Mouse (Mus musculus) cortical plate, adult 2 months (tissue): ENCODE data around the gene Fgfr2. TPM values are rescaled to one million over a fixed set of nuclear protein-coding genes. Genes with fewer than 3 reads are reported as not detected.
"Not testable (repeated sequence)": the region's sequence is repeated elsewhere in the genome, so short reads cannot be mapped to it uniquely, and the experiment has no call there.

Source experiments
- H3K27ac ChIP-seq: fragments of 200-500 bp; 2 replicates; pipeline ENCODE4 v1.5.1; 2012; ENCODE audit warnings: low read length, control low read depth, inconsistent platforms; ENCODE audit not compliant: insufficient read depth
- H3K4me1 ChIP-seq: fragments of 200-500 bp; 2 replicates; pipeline ENCODE4 v1.6.1; 2011; ENCODE audit warnings: low read length; ENCODE audit not compliant: control insufficient read depth, insufficient read depth
- H3K4me3 ChIP-seq: fragments of 200-500 bp; 2 replicates; pipeline ENCODE4 v1.5.1; 2011; ENCODE audit warnings: mild to moderate bottlenecking, low read length, control low read depth; ENCODE audit not compliant: insufficient read depth
- CTCF ChIP-seq: fragments of 200-500 bp; IDR thresholded peaks from 2 replicates; pipeline ENCODE4 v1.5.1; 2011; ENCODE audit warnings: mild to moderate bottlenecking, control low read depth, low read length; ENCODE audit not compliant: insufficient read depth; ENCODE audit errors: extremely low read depth
- POLR2A ChIP-seq: fragments of 200-500 bp; IDR thresholded peaks from 2 replicates; pipeline ENCODE4 v1.6.1; 2011; ENCODE audit warnings: mild to moderate bottlenecking, low read length, control low read depth; ENCODE audit not compliant: insufficient read depth; ENCODE audit errors: extremely low read depth
- polyA plus RNA-seq: library from polyadenylated mRNA; depleted of rRNA; stranded (reverse); fragments of >200 nt; gene quantifications from 2 replicates; pipeline ENCODE4 v1.2.3, GENCODE M21; 2012

The Fgfr2 gene
- polyA plus RNA-seq, 1 experiment: 50.4 TPM

DNA sequence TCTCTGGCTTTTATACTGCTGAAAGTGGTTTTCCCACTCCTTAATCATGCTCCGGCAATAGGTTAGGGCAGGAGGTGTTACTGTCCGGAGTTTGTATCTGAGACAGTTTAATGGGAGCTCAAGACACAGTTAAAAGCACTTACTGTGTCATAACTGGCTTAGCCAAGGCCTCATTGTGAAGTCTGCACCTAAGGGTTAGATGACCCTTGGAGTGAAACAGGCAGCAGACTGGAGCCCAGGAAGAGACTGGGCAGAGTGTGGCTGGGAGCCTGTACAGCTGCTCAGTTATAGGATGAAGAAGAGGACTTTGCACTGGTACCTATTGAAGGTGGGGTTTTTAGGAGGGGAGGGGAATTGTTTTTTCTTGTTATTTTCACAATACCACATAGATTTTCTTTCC lies 1976.9 kb downstream of the Fgfr2 start, which contains the start of gene 4933402N03Rik:
TSS of gene 4933402N03Rik (minus strand) at position 101 of the 400 bp plus-strand sequence.
- Histone ChIP-seq H3K27ac (no peak within 1 kb of the TSS), H3K4me3 (no peak within 1 kb of the TSS), H3K4me1 (no peaks in the 10 kb centered on the region)
- TF ChIP-seq POLR2A: no peak
- no peak for TF ChIP-seq CTCF

DNA sequence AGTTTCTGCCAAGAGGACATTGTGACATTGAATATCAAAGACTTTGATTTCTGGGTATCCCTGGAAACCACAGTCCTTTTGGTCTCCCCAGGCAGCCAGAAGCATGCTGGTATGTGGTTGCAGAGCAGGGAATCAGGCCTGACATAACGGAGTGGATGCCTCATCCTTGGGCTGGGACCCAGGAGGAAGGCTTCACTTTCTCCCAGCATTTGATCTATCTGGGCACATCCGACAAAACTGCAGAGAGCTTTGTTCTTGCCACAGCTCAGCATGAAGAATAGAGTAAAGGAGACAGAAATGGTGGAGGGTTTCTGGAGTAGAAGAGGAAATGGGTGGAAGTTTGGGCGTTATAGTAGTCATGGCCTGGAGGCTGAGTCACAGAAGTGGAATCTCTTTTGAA lies 1990.0 kb downstream of the Fgfr2 start:
- TF ChIP-seq POLR2A: no peak
- TF ChIP-seq CTCF: no peak
- H3K27ac ChIP-seq: no peak overlapping the region
- H3K4me3 ChIP-seq: no peak overlapping the region
- H3K4me1 ChIP-seq: no peaks in the 10 kb centered on the region

DNA sequence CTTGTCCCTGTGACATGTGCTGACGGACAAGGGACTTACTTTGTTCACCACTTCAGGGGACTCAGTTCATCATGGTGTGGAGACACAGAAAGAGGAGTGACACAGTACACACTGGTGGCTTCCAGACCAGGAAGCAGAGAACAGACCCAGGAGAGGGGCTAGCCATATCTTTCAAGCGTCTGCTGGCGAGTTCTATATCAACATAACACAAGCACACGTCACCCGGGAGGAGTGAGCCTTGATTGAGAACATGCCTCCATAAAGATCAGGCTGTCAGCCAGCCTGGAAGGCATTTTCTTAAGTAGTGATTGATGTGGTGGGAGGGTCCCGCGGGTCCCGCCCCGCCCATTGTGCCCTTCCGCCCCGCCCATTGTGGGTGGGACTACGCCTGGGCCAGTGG lies 1993.1 kb downstream of the Fgfr2 start:
- H3K4me3 ChIP-seq: no peak overlapping the region
- no peaks in the 10 kb centered on the region for H3K4me1 ChIP-seq
- H3K27ac ChIP-seq: no peak overlapping the region
- no peak for TF ChIP-seq POLR2A
- no peak for TF ChIP-seq CTCF

DNA sequence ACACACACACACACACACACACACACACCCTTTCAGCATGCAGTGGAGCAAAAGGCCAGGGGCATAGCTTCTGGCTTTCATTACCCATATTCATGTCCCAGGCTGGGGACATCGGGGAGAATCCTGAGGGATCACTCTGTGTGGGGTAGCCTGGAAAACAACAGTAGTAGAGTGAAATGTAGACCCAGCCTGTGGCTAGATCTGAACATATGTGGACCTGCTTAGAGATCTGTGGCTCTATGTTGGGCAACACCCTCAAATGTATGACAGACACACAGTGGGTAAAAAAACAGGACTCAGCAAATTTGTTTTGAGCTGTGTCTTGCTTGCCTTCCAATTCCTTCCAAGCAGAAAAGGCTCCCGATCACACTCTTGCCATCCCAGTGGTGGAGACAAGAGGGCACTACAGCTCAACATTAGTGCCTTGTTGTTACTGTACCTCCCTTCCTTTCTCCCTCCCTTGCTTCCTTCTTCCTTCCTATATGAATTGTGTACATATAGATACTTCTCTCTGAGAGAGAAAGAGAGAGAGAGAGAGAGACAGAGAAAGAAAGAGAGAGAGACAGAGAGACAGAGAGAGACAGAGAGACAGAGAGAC lies 2000.8 kb downstream of the Fgfr2 start:
- Histone ChIP-seq H3K27ac (no peak overlapping the region), H3K4me3 (no peak overlapping the region), H3K4me1 (no peaks in the 10 kb centered on the region)
- TF ChIP-seq CTCF: peak; percentile 59
- TF ChIP-seq POLR2A: no peak

DNA sequence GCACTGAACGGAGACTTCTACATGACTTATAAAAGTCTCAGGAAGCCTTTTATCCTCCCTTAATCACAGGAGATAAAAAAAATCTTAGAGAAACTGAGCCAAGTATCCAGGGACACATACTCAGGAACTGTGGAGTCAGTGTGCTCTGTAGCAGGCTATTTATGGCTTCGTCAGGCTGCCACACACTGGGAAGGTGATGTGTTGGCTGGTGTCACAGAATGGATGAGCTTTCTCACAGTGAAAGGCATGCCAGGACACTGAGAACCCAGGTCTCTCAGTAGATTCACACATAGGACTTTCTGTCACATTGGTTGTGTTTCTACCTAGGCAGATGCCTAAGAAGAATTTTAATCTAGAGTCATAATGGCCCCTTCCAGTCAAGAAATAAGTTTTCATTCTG lies 2008.7 kb downstream of the Fgfr2 start:
- no peak for TF ChIP-seq CTCF
- no peak for TF ChIP-seq POLR2A
- H3K4me1 ChIP-seq: peaks cover 4% of the 10 kb centered on the region

DNA sequence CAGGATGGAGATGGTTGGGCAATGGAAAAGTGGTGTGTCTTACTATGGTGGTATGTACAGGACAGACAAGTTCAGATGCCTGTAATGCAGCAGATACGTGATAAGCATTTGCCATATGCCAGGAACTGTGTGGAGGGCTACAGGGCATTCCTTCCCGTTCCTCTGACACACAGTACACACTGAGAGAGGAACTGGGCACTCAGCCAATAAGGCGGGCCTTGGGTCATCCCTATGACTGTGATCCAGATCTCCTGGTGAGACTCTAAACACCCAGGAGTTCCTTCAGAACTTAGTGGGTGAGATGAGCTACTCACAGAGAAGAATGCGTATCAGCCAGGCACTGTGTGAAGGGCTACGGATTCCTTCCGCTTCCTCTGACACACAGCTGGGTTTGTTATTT lies 2009.5 kb downstream of the Fgfr2 start:
- Histone ChIP-seq H3K27ac (no peak overlapping the region), H3K4me1 (peaks cover 4% of the 10 kb centered on the region), H3K4me3 (no peak overlapping the region)
- no peak for TF ChIP-seq CTCF
- no peak for TF ChIP-seq POLR2A

More for the DNA sequence above, 2008.7 kb downstream of the Fgfr2 start:
- no peak overlapping the region for H3K4me3 ChIP-seq
- no peak overlapping the region for H3K27ac ChIP-seq

DNA sequence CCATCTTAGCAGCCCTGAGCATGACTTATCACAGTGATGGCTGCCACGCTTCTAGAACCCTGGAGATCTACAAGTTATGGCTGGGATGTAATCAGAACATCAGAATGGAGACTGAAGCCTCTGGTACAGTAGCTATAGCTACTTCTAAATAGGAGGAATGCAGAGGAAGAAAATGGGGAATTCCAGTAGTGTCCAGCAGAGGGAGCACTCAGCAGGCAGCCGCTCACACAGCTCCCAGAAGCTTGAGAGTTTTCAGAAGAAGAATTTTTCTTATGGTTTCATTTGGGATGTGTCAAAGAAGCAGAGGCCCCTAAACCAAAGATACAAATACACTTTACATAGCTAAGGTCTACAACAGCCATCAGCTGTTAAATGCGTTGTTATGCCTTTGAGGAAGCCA lies 2010.7 kb downstream of the Fgfr2 start:
- no peak for TF ChIP-seq POLR2A
- TF ChIP-seq CTCF: peak; percentile 70
- H3K27ac ChIP-seq: no peak overlapping the region

DNA sequence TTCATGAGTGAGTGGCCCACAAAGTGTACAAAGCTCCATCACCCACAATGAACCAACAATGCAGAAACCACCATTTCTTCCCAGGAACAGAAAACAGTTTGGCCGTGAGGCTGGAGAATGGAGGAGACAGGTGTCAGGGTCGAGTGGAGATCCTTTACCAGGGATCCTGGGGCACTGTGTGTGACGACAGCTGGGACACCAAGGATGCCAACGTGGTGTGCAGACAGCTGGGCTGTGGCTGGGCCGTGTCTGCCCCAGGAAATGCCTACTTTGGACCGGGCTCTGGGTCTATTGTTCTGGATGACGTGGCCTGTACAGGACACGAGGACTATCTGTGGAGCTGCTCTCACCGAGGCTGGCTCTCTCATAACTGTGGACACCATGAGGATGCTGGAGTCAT lies 2040.7 kb downstream of the Fgfr2 start:
- H3K27ac ChIP-seq, H3K4me3 ChIP-seq, H3K4me1 ChIP-seq: not testable (repeated sequence)

More for the DNA sequence above, 2010.7 kb downstream of the Fgfr2 start:
- Histone ChIP-seq H3K4me3 (no peak overlapping the region), H3K4me1 (peaks cover 4% of the 10 kb centered on the region)

DNA sequence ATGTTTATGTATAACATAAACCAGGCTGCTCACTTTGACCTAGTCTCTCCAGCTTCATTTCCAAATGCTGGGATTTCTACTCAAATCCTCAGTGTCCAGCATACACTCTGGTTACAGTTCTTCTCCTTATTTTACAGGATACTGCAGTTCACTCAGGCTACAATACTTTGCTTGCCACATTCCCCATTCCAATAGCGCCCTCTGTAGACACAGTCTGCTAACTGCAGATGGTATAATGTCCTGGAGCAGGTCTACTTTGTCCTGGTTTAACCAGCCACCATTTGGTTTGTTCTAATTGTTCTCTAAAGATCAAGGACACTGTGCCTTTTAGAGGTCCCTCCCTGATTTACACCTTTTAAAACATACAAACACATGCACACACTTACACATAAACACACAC lies 2047.2 kb downstream of the Fgfr2 start:
- H3K27ac ChIP-seq: no peak overlapping the region
- no peak overlapping the region for H3K4me3 ChIP-seq
- H3K4me1 ChIP-seq: no peaks in the 10 kb centered on the region
- TF ChIP-seq POLR2A: no peak
- peak; percentile 44; the same call in 1 of the 2 replicates for TF ChIP-seq CTCF

DNA sequence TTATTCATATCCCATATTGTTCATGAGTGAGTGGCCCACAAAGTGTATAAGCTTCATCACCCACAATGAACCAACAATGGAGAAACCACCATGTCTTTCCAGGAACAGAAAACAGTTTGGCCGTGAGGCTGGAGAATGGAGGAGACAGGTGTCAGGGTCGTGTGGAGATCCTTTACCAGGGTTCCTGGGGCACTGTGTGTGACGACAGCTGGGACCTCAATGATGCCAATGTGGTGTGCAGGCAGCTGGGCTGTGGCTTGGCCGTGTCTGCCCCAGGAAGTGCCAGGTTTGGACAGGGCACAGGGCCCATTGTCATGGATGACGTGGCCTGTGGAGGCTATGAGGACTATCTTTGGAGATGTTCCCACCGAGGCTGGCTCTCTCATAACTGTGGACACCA lies 2049.1 kb downstream of the Fgfr2 start:
- H3K4me1 ChIP-seq, H3K4me3 ChIP-seq, H3K27ac ChIP-seq: not testable (repeated sequence)

DNA sequence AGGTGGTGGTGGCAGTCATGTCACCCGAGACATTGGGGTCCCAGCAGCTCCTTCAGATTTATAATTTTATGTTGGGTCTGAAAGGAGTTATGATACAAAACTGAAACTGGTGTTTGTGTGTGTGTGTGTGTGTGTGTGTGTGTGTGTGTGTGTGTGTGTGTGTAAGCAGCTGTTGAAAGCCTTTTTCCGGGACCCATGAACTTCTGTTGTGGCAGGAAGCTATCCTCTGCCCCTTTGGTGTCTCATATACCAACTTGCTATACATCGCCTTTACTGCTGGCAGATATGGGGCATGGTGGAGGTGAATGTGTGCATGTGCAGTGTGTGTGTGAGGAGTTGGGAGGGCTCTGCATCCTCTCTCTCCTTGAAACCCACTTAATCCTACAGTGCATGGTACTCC lies 2049.7 kb downstream of the Fgfr2 start:
- not testable (repeated sequence) for H3K27ac ChIP-seq, H3K4me3 ChIP-seq, H3K4me1 ChIP-seq
